Mouse (Mus musculus) heart, adult 9 months (tissue): ENCODE results near the gene Dscam.

Experiments used
- DNase-seq, 2 experiments: peaks; one replicate each; pipeline ENCODE4 v3.0.0; 2022; ENCODE audit warnings: low spot score in 2 of 2

The Dscam gene

GRCm38 (mm10) chr16:96559796-96560195 is 610.8 kb downstream of the Dscam start:
- no peak for DNase-seq

GRCm38 (mm10) chr16:96558341-96558740 is 612.2 kb downstream of the Dscam start:
- no peak for DNase-seq

DNA sequence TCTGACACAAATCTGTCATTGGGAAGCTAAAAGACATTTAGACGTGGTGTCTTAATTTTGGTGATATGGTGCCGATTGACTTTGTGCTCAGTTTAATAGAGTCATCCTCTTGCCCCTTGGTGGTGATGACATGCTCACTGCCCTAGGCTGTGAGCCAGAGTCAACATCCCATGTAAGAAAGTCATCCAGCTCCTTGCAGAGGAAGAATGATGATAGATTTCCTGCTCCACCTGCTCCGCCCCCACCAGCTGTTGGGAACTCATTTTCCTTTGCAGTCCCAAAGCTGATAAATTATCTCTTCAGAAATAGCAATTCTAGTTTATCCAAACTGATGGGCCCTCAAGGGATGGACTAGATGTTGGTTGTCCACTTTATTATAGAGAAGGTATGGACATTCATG is 613.9 kb downstream of the Dscam start:
- DNase-seq = no peak

- no peak for DNase-seq
These were observed 615.1 kb downstream of the Dscam start for GRCm38 (mm10) chr16:96555412-96555811.

GRCm38 (mm10) chr16:96552680-96553079 is 617.9 kb downstream of the Dscam start:
- DNase-seq = no peak

GRCm38 (mm10) chr16:96541056-96541455 is 629.5 kb downstream of the Dscam start:
- DNase-seq = peak in 1 of 2 experiments; percentile 29
